Mouse (Mus musculus): Measurements from ENCODE around the gene Strc.

Strc gene

GRCm38 (mm10) chr2:121354820-121355592 lies 32.0 kb downstream of the Strc start, which contains the start of gene Ppip5k1:
Ppip5k1 (minus strand) TSS chr2:121355396.
- DNase-seq: peak; percentile 99

- DNase-seq: no peak
Measured at GRCm38 (mm10) chr2:121354378-121354777, 32.6 kb downstream of the Strc start.

GRCm38 (mm10) chr2:121353156-121353555 lies 33.8 kb downstream of the Strc start:
- no peak for DNase-seq

DNA sequence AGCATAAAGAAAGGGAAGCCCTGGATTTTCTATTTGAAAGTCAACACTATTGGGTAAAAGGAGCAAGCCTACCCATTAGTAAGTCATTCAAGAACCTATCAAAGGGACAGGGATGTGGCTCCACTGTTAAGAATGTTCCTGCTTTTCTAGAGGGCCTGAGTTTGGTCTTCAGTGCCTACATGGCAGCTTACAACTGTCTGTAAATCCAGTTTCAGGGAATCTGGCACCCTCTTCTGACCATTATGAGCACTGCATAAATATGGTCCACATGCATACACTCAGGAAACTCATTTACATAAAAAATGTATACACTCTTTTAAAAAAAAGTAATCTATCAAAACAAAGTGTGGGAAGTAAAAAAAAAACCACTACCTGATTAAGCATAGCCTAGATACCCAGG lies 47.9 kb downstream of the Strc start:
- DNase-seq: no peak

- DNase-seq: peak; percentile 62 to 71
Measured at GRCm38 (mm10) chr2:121329492-121329891, 57.5 kb downstream of the Strc start.

DNA sequence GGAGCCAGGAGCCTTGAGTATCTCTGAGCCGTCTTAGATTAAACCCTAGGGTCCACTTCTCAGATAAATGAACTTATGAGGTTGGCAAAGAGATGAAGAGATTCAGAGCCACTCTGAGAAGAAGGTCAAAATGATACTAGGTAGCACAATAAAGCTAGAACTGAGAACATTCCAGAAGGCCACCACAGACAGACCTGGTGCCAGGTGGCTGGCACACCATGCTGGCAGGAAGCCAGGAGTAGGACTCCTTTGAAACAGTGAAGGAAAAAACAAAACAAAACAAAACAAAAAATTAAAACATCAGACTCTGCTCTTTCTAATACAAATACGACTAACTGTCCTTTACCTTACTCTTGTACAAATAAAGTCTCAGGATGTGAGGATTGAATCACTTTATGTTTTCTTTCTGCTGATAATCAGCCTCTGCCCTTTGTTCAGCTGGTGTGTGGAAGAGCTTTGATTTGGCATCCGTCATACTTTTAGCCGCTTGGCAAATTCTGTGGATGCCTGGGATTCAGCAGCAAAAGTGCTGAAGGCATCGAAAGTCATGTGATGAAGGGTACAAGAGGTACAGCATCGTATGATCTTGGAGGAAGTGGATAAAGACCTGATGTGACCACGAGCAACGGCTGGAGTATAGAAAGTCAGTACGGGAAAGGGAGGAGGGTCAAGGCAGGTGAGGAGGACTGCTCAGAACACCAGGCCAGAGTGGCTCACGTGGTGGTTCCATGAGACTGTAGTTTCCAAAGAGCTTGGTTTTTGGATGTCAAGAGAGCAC lies 63.1 kb downstream of the Strc start:
- DNase-seq: peak; percentile 87

GRCm38 (mm10) chr2:121323041-121323440 lies 63.9 kb downstream of the Strc start:
- DNase-seq: peak; percentile 80 to 82

GRCm38 (mm10) chr2:121316278-121316677 lies 70.7 kb downstream of the Strc start:
- DNase-seq: no peak

All from cerebellum, postnatal 36 days (tissue).